Comparison of ENCODE assay signal across 26 mouse cellular contexts in the genomic region with DNA sequence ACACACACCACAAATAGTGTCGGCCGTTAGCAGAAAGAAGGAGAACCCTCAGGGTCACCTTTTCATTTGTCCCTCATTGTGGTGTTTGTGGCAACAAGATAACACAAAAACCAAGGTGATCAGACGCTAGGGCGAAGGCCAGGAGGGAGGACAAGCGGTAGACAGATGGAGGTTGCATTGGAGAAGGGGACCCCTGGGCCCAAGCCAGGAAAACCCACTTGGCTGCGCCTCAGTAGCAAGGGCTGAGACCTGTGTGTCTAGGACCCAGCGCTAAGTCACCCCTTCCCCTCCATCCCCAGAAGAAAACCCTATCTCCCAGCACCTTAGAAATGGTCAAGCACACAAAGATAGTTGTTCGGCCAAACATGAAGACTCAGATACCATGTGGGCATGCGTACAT. TPM values are rescaled to one million over a fixed set of nuclear protein-coding genes. Genes with fewer than 3 reads are reported as not detected.
DNase-seq lines count a peak whose midpoint lies in the region; ATAC-seq and TF ChIP-seq lines count a peak whose summit lies in the region.
"Had no signal": no experiment of that assay in that cellular context is flagged by ENCODE, and none has a peak within 500 bp of the region (broad histone marks: within the 10 kb centered on the region; RNA-seq: fewer than 3 reads in every experiment).

No protein-coding gene starts in this region.

- no peaks in the 10 kb centered on the region for H3K27me3 ChIP-seq in forebrain, embryonic 11.5 days (ENCODE audit: control insufficient read depth, insufficient read depth, low read length)
- no peaks in the 10 kb centered on the region for H3K27me3 ChIP-seq in forebrain, postnatal 0 days (ENCODE audit: insufficient read depth, low read length)
- no peaks in the 10 kb centered on the region for H3K27me3 ChIP-seq in midbrain, embryonic 15.5 days (replicated peaks)
- peaks cover 40% of the 10 kb centered on the region for H3K27me3 ChIP-seq in midbrain, embryonic 10.5 days (ENCODE audit: low read depth, poor library complexity, severe bottlenecking)
- H3K27me3 ChIP-seq in hindbrain, embryonic 14.5 days (ENCODE audit: control insufficient read depth, insufficient read depth, low read length) = no peaks in the 10 kb centered on the region
- no peaks in the 10 kb centered on the region for H3K27me3 ChIP-seq in neural tube, embryonic 15.5 days (replicated peaks)
- peaks cover 8% of the 10 kb centered on the region; the same call in 1 of the 2 replicates for H3K27me3 ChIP-seq in intestine, embryonic 15.5 days (replicated peaks)

- ATAC-seq in forebrain, embryonic 11.5 days (replicated peaks; ENCODE audit: low FRiP score) = no peak
- no peak for ATAC-seq in forebrain, postnatal 0 days
- no peak for ATAC-seq in midbrain, embryonic 15.5 days (replicated peaks)
- no peak for ATAC-seq in hindbrain, embryonic 14.5 days (ENCODE audit: low FRiP score)
- no peak for ATAC-seq in neural tube, embryonic 15.5 days (ENCODE audit: low FRiP score)
- ATAC-seq in intestine, embryonic 15.5 days = no peak
- ATAC-seq: intestine, embryonic 16.5 days; liver, embryonic 12.5 days had no signal

- H3K9ac ChIP-seq in forebrain, embryonic 11.5 days (ENCODE audit: low read length) = no peak overlapping the region
- H3K9ac ChIP-seq in forebrain, postnatal 0 days = no peak overlapping the region
- no peak overlapping the region for H3K9ac ChIP-seq in midbrain, embryonic 15.5 days
- no peak overlapping the region for H3K9ac ChIP-seq in hindbrain, embryonic 14.5 days
- H3K9ac ChIP-seq in neural tube, embryonic 15.5 days (replicated peaks) = no peak overlapping the region
- no peak overlapping the region for H3K9ac ChIP-seq in intestine, embryonic 15.5 days
- H3K9ac ChIP-seq: embryonic facial prominence, embryonic 13.5 days; heart, embryonic 15.5 days; limb, embryonic 13.5 days; liver, embryonic 12.5 days had no signal

- TF ChIP-seq CTCF in forebrain, postnatal 0 days (IDR thresholded peaks at IDR 0.05; ENCODE audit: low read depth) = no peak

- H3K9me3 ChIP-seq in forebrain, embryonic 11.5 days (ENCODE audit: control insufficient read depth, low read length) = no peaks in the 10 kb centered on the region
- no peaks in the 10 kb centered on the region for H3K9me3 ChIP-seq in forebrain, postnatal 0 days (ENCODE audit: low read length)
- no peaks in the 10 kb centered on the region for H3K9me3 ChIP-seq in midbrain, embryonic 15.5 days
- H3K9me3 ChIP-seq in midbrain, embryonic 10.5 days (replicated peaks) = no peaks in the 10 kb centered on the region
- H3K9me3 ChIP-seq in hindbrain, embryonic 14.5 days (ENCODE audit: control insufficient read depth, low read length) = no peaks in the 10 kb centered on the region
- H3K9me3 ChIP-seq in neural tube, embryonic 15.5 days (replicated peaks) = no peaks in the 10 kb centered on the region
- H3K9me3 ChIP-seq in intestine, embryonic 15.5 days = no peaks in the 10 kb centered on the region
- H3K9me3 ChIP-seq: embryonic facial prominence, embryonic 13.5 days; heart, embryonic 15.5 days; limb, embryonic 13.5 days; liver, embryonic 12.5 days had no signal

- H3K36me3 ChIP-seq in forebrain, embryonic 11.5 days (ENCODE audit: control insufficient read depth, insufficient read depth, low read length) = no peaks in the 10 kb centered on the region
- H3K36me3 ChIP-seq in forebrain, postnatal 0 days (ENCODE audit: insufficient read depth) = no peaks in the 10 kb centered on the region
- no peaks in the 10 kb centered on the region for H3K36me3 ChIP-seq in midbrain, embryonic 15.5 days (replicated peaks)
- no peaks in the 10 kb centered on the region for H3K36me3 ChIP-seq in midbrain, embryonic 10.5 days
- no peaks in the 10 kb centered on the region for H3K36me3 ChIP-seq in hindbrain, embryonic 14.5 days (replicated peaks; ENCODE audit: control insufficient read depth, insufficient read depth)
- no peaks in the 10 kb centered on the region for H3K36me3 ChIP-seq in neural tube, embryonic 15.5 days
- no peaks in the 10 kb centered on the region for H3K36me3 ChIP-seq in intestine, embryonic 15.5 days
- H3K36me3 ChIP-seq: embryonic facial prominence, embryonic 13.5 days; heart, embryonic 15.5 days; limb, embryonic 13.5 days; liver, embryonic 12.5 days had no signal

- peak overlapping the region; percentile 87; the same call in 1 of the 2 replicates for H3K27ac ChIP-seq in forebrain, embryonic 11.5 days (ENCODE audit: low read depth, low read length)
- no peak overlapping the region for H3K27ac ChIP-seq in forebrain, postnatal 0 days (ENCODE audit: low read depth, low read length)
- H3K27ac ChIP-seq in midbrain, embryonic 15.5 days = 0 out of 2 replicates have a peak overlapping the region, but pooled peaks have one; percentile 43
- no peak overlapping the region; the same call in 1 of the 2 replicates for H3K27ac ChIP-seq in midbrain, embryonic 10.5 days (replicated peaks)
- H3K27ac ChIP-seq in hindbrain, embryonic 14.5 days = peak overlapping the region; percentile 80
- peak overlapping the region; percentile 87 for H3K27ac ChIP-seq in neural tube, embryonic 15.5 days (replicated peaks)
- H3K27ac ChIP-seq in intestine, embryonic 15.5 days = no peak overlapping the region
- H3K27ac ChIP-seq: embryonic facial prominence, embryonic 13.5 days; gastrocnemius, adult 2 months; heart, embryonic 15.5 days; liver, embryonic 12.5 days had no signal

- DNase-seq in forebrain, embryonic 11.5 days (ENCODE audit: low spot score) = no peak
- DNase-seq in forebrain, postnatal 0 days = no peak
- DNase-seq in midbrain, embryonic 10.5 days (ENCODE audit: low spot score) = no peak
- DNase-seq in hindbrain, embryonic 14.5 days (ENCODE audit: low spot score) = no peak
- no peak for DNase-seq in left cerebral cortex, adult 9 months (ENCODE audit: low spot score in 2 of 2)
- DNase-seq: adrenal gland, postnatal 25 days; cerebellum, adult 9-10 months; gastrocnemius, adult 2 months; heart, postnatal 36 days; kidney, adult 9 months; kidney, postnatal 25 days; layer of hippocampus, postnatal 36 days; lung, adult 18-20 months; lung, postnatal 14 days; right cerebral cortex, adult 18-20 months; thymus, adult 18-20 months; thymus, postnatal 36 days had no signal

- WGBS in forebrain, embryonic 11.5 days = 91% methylated on average over 9 of the region's 9 CpGs
- WGBS in forebrain, postnatal 0 days = 86% methylated on average over 9 of the region's 9 CpGs
- WGBS in midbrain, embryonic 15.5 days = 90% methylated on average over 9 of the region's 9 CpGs
- WGBS in midbrain, embryonic 10.5 days = 93% methylated on average over 9 of the region's 9 CpGs
- 87% methylated on average over 9 of the region's 9 CpGs for WGBS in hindbrain, embryonic 14.5 days
- WGBS in neural tube, embryonic 15.5 days = 84% methylated on average over 9 of the region's 9 CpGs
- WGBS in intestine, embryonic 15.5 days = 91% methylated on average over 9 of the region's 9 CpGs

- no peak overlapping the region for H3K4me3 ChIP-seq in forebrain, embryonic 11.5 days (ENCODE audit: low read depth, low read length)
- no peak overlapping the region for H3K4me3 ChIP-seq in forebrain, postnatal 0 days (ENCODE audit: low read depth, low read length)
- no peak overlapping the region for H3K4me3 ChIP-seq in midbrain, embryonic 15.5 days
- H3K4me3 ChIP-seq in midbrain, embryonic 10.5 days = no peak overlapping the region
- no peak overlapping the region for H3K4me3 ChIP-seq in hindbrain, embryonic 14.5 days (replicated peaks; ENCODE audit: low read length)
- H3K4me3 ChIP-seq in neural tube, embryonic 15.5 days (replicated peaks) = no peak overlapping the region
- H3K4me3 ChIP-seq in intestine, embryonic 15.5 days (replicated peaks) = no peak overlapping the region
- H3K4me3 ChIP-seq: embryonic facial prominence, embryonic 13.5 days; erythroblast, embryonic 14.5 days; gastrocnemius, adult 2 months; heart, embryonic 15.5 days; limb, embryonic 13.5 days; liver, embryonic 12.5 days had no signal

- peaks cover 35% of the 10 kb centered on the region for H3K4me1 ChIP-seq in forebrain, embryonic 11.5 days (replicated peaks; ENCODE audit: control insufficient read depth, insufficient read depth, low read length)
- H3K4me1 ChIP-seq in forebrain, postnatal 0 days (ENCODE audit: insufficient read depth) = peaks cover 9% of the 10 kb centered on the region
- peaks cover 52% of the 10 kb centered on the region for H3K4me1 ChIP-seq in midbrain, embryonic 15.5 days
- H3K4me1 ChIP-seq in midbrain, embryonic 10.5 days = peaks cover 65% of the 10 kb centered on the region
- H3K4me1 ChIP-seq in hindbrain, embryonic 14.5 days (replicated peaks; ENCODE audit: control insufficient read depth, insufficient read depth, low read length) = peaks cover 68% of the 10 kb centered on the region
- peaks cover 77% of the 10 kb centered on the region for H3K4me1 ChIP-seq in neural tube, embryonic 15.5 days
- no peaks in the 10 kb centered on the region for H3K4me1 ChIP-seq in intestine, embryonic 15.5 days (replicated peaks)

- no peak overlapping the region for H3K4me2 ChIP-seq in forebrain, embryonic 11.5 days (ENCODE audit: low read depth, low read length, severe bottlenecking)
- no peak overlapping the region for H3K4me2 ChIP-seq in forebrain, postnatal 0 days (ENCODE audit: low read depth)
- H3K4me2 ChIP-seq in midbrain, embryonic 15.5 days = no peak overlapping the region
- no peak overlapping the region for H3K4me2 ChIP-seq in hindbrain, embryonic 14.5 days (replicated peaks)
- no peak overlapping the region for H3K4me2 ChIP-seq in neural tube, embryonic 15.5 days
- no peak overlapping the region for H3K4me2 ChIP-seq in intestine, embryonic 15.5 days (replicated peaks)
- H3K4me2 ChIP-seq: embryonic facial prominence, embryonic 13.5 days; heart, embryonic 15.5 days; liver, embryonic 12.5 days had no signal

RNA-seq across cellular contexts. Expression of a gene that starts 51.7 kb away (rescaled TPM):
- polyA plus RNA-seq in forebrain, embryonic 11.5 days (2014; fragmentation: Nextera tagmentation; extraction: Ambion mirVana) = 40.2 and 43.7 TPM in 2 replicates
- 44.3 and 51.4 TPM in 2 replicates for total RNA-seq in forebrain, postnatal 0 days (2014; rRNA removed)
- polyA plus RNA-seq in forebrain, postnatal 0 days (2015; fragmentation: Nextera tagmentation; extraction: Ambion mirVana) = 49.7 and 50.4 TPM in 2 replicates
- 48.0 and 50.5 TPM in 2 replicates for polyA plus RNA-seq in midbrain, embryonic 15.5 days (2015; fragmentation: Nextera tagmentation; extraction: Ambion mirVana)
- 38.6 and 39.5 TPM in 2 replicates for polyA plus RNA-seq in midbrain, embryonic 10.5 days (2016; fragmentation: Nextera tagmentation; extraction: Ambion mirVana)
- polyA plus RNA-seq in hindbrain, embryonic 14.5 days (2014; fragmentation: Nextera tagmentation; extraction: Ambion mirVana) = 47.1 and 51.7 TPM in 2 replicates
- 45.7 and 46.1 TPM in 2 replicates for polyA plus RNA-seq in neural tube, embryonic 15.5 days (2015; fragmentation: Nextera tagmentation; extraction: Ambion mirVana)
- polyA plus RNA-seq in intestine, embryonic 15.5 days (2015; fragmentation: Nextera tagmentation; extraction: Ambion mirVana) = 42.2 and 43.0 TPM in 2 replicates

RNA-seq across cellular contexts. Expression of a gene that starts 60.0 kb away (rescaled TPM):
- 14.3 and 18.7 TPM in 2 replicates for polyA plus RNA-seq in forebrain, embryonic 11.5 days (2014; fragmentation: Nextera tagmentation; extraction: Ambion mirVana)
- 36.0 and 42.7 TPM in 2 replicates for total RNA-seq in forebrain, postnatal 0 days (2014; rRNA removed)
- polyA plus RNA-seq in forebrain, postnatal 0 days (2015; fragmentation: Nextera tagmentation; extraction: Ambion mirVana) = 47.0 and 48.3 TPM in 2 replicates
- 45.1 and 45.7 TPM in 2 replicates for polyA plus RNA-seq in midbrain, embryonic 15.5 days (2015; fragmentation: Nextera tagmentation; extraction: Ambion mirVana)
- polyA plus RNA-seq in midbrain, embryonic 10.5 days (2016; fragmentation: Nextera tagmentation; extraction: Ambion mirVana) = 20.5 and 22.6 TPM in 2 replicates
- 44.9 and 49.3 TPM in 2 replicates for polyA plus RNA-seq in hindbrain, embryonic 14.5 days (2014; fragmentation: Nextera tagmentation; extraction: Ambion mirVana)
- polyA plus RNA-seq in neural tube, embryonic 15.5 days (2015; fragmentation: Nextera tagmentation; extraction: Ambion mirVana) = 46.9 and 53.9 TPM in 2 replicates
- polyA plus RNA-seq in intestine, embryonic 15.5 days (2015; fragmentation: Nextera tagmentation; extraction: Ambion mirVana) = 31.2 and 35.8 TPM in 2 replicates

Comparison
In these comparisons a context has a peak if more than half of its experiments do, and no peak if none do; other contexts are left out.
1. H3K27ac ChIP-seq: peak in forebrain, embryonic 11.5 days (single experiment), midbrain, embryonic 15.5 days (single experiment), hindbrain, embryonic 14.5 days (single experiment) and neural tube, embryonic 15.5 days (single experiment); none in forebrain, postnatal 0 days (single experiment), midbrain, embryonic 10.5 days (single experiment) and intestine, embryonic 15.5 days (single experiment).